Mouse (Mus musculus) monocyte, adult 5-6 weeks (primary cell): ENCODE measurements around the gene 4932411N23Rik. TPM values are rescaled to one million over a fixed set of nuclear protein-coding genes. Genes with fewer than 3 reads are reported as not detected.
"Not testable (repeated sequence)": the region's sequence is repeated elsewhere in the genome, so short reads cannot be mapped to it uniquely, and the experiment has no call there.

Experiments used
- ATAC-seq: fragments of 153-309, 156-312 bp; replicated peaks from 2 replicates; pipeline ENCODE4 v1.8.0; 2017; ENCODE audit warnings: mild to moderate bottlenecking; ENCODE audit not compliant: low TSS enrichment, insufficient number of reproducible peaks, severe bottlenecking, poor library complexity, low FRiP score
- total RNA-seq: library from RNA; stranded (forward); fragments of 200-1000, 200-491, 200-594 nt; gene quantifications from 3 replicates; pipeline ENCODE4 v1.2.3, GENCODE M21; 2017

Gene 4932411N23Rik
- not detected in 3 replicates for total RNA-seq

GRCm38 (mm10) chrX:126815768-126816167 is at the start of gene 4932411N23Rik:
4932411N23Rik (minus strand) TSS chrX:126815868.
- no peak for ATAC-seq

DNA sequence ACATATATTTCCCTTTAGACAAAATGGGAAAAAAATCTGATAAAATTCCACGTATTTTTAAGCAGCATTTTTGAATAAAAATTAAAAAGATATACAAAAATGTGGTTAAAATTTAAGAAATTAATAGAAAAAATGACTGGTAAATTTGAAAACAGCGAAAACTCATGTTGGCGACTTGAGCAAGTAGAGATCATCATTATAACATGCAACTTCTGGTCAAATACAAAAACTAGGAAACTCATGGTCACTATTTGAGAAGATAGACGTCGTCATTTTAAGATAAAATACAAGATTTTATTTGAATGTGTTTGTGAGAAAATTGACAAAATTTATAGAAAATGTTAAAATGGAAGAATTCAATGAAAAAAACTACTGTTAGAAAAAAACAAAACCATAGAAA is 35.8 kb downstream of the 4932411N23Rik start:
- no peak for ATAC-seq

DNA sequence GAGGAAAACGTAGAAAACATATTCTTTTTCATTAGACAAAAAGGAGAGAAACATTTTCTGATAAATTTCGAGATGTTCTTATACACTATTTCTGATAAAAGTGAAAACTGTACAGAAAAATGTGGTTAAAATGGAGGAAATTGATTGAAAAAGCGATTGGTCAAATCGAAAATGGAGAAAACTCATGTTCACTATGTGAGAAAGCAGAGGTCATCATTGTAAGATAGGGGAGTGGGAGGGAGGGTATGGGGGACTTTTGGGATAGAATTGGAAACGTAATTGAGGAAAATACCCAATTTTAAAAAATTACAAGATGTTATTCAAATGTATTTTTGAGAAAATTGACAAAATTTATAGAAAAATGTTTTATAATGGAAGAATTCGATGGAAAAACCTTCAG is 38.0 kb downstream of the 4932411N23Rik start:
- ATAC-seq: not testable (repeated sequence)

GRCm38 (mm10) chrX:126774846-126775245 is 40.8 kb downstream of the 4932411N23Rik start:
- not testable (repeated sequence) for ATAC-seq

GRCm38 (mm10) chrX:126773511-126773910 is 42.2 kb downstream of the 4932411N23Rik start:
- not testable (repeated sequence) for ATAC-seq

Other genes starting within 250 kb of the 4932411N23Rik start
- gene Gm382, start 224.1 kb upstream of the 4932411N23Rik start, total RNA-seq: not detected in 3 replicates